Mouse (Mus musculus): ENCODE results near the gene Iqcc.

Iqcc gene

GRCm38 (mm10) chr4:129580347-129580746 is 38.6 kb downstream of the Iqcc start:
- no peak for DNase-seq (ENCODE audit: low read depth, low spot score)

GRCm38 (mm10) chr4:129578466-129578865 is 40.4 kb downstream of the Iqcc start, which contains the start of gene Fam167b:
Gene Fam167b, minus strand, starts transcription at chr4:129578549.
- DNase-seq (ENCODE audit: low read depth, low spot score) = no peak

GRCm38 (mm10) chr4:129577688-129578087 is 41.2 kb downstream of the Iqcc start:
- no peak for DNase-seq (ENCODE audit: low read depth, low spot score)

GRCm38 (mm10) chr4:129576863-129577491 is 41.9 kb downstream of the Iqcc start:
- peak; percentile 71 for DNase-seq (ENCODE audit: low read depth, low spot score)

- no peak for DNase-seq (ENCODE audit: low read depth, low spot score)
Measured at GRCm38 (mm10) chr4:129575171-129575844, 43.6 kb downstream of the Iqcc start.

GRCm38 (mm10) chr4:129573430-129573829 is 45.5 kb downstream of the Iqcc start, which contains the start of gene Lck:
Gene Lck, minus strand, starts transcription at chr4:129573641.
- DNase-seq (ENCODE audit: low read depth, low spot score) = no peak

- no peak for DNase-seq (ENCODE audit: low read depth, low spot score)
Measured at GRCm38 (mm10) chr4:129573093-129573370, 45.9 kb downstream of the Iqcc start.

- no peak for DNase-seq (ENCODE audit: low read depth, low spot score)
Measured at GRCm38 (mm10) chr4:129572236-129573092, 46.4 kb downstream of the Iqcc start.

GRCm38 (mm10) chr4:129571551-129572084 is 47.3 kb downstream of the Iqcc start:
- DNase-seq (ENCODE audit: low read depth, low spot score) = no peak

GRCm38 (mm10) chr4:129570028-129570427 is 48.9 kb downstream of the Iqcc start:
- DNase-seq (ENCODE audit: low read depth, low spot score) = no peak

- DNase-seq (ENCODE audit: low read depth, low spot score) = no peak
Measured at GRCm38 (mm10) chr4:129568366-129568765, 50.5 kb downstream of the Iqcc start.

- no peak for DNase-seq (ENCODE audit: low read depth, low spot score)
Measured at GRCm38 (mm10) chr4:129565139-129565538, 53.8 kb downstream of the Iqcc start.

Data from mesoderm, embryonic 11.5 days (tissue).